Mouse (Mus musculus) macrophage (primary cell): ENCODE results near the gene Vat1l. TPM values are rescaled to one million over a fixed set of nuclear protein-coding genes. Genes with fewer than 3 reads are reported as not detected.

Experiments used
- H3K27ac ChIP-seq: fragments of 350-480 bp; formaldehyde crosslinking; 2 replicates; pipeline ENCODE4 v1.9.0; 2021
- H3K36me3 ChIP-seq: fragments of 350-480 bp; formaldehyde crosslinking; 2 replicates; pipeline ENCODE4 v1.9.0; 2021; ENCODE audit errors: inconsistent target
- H3K4me3 ChIP-seq: fragments of 350-480 bp; formaldehyde crosslinking; 2 replicates; pipeline ENCODE4 v1.9.0; 2021; ENCODE audit errors: inconsistent target
- H3K79me2 ChIP-seq: fragments of 350-480 bp; formaldehyde crosslinking; 2 replicates; pipeline ENCODE4 v1.9.0; 2021; ENCODE audit errors: inconsistent target
- WGBS: methylation state at CpG from one replicate; pipeline ENCODE4 v1.1.7; 2026; ENCODE audit warnings: inconsistent platforms; ENCODE audit not compliant: missing documents; 5-methylcytosine and 5-hydroxymethylcytosine counted together
- polyA plus RNA-seq: library from polyadenylated mRNA; stranded (reverse); fragments of 250-400 nt; gene quantifications from 3 replicates; pipeline ENCODE4 v1.2.4, GENCODE M21; 2018; ENCODE audit warnings: inconsistent platforms
- total RNA-seq, 78 experiments: library from RNA; depleted of rRNA; stranded (reverse); fragments of 250-400 nt; gene quantifications; 1 replicate in 9 of 78; 2 replicates in 24 of 78; 3 replicates in 43 of 78; 4 replicates in 2 of 78; pipeline ENCODE4 v1.2.4; 2018; ENCODE audit warnings: inconsistent platforms in 56 of 78

Vat1l gene
- under 1 TPM in 1 of 26 experiments, not detected in 25; 0.98 TPM for total RNA-seq (2018; cell fraction: chromatin; rRNA removed)
- total RNA-seq (2018; cell fraction: cytosol; rRNA removed), result not detected
- total RNA-seq (2018; cell fraction: nucleus; rRNA removed), result not detected
- polyA plus RNA-seq, result not detected in 3 replicates

DNA sequence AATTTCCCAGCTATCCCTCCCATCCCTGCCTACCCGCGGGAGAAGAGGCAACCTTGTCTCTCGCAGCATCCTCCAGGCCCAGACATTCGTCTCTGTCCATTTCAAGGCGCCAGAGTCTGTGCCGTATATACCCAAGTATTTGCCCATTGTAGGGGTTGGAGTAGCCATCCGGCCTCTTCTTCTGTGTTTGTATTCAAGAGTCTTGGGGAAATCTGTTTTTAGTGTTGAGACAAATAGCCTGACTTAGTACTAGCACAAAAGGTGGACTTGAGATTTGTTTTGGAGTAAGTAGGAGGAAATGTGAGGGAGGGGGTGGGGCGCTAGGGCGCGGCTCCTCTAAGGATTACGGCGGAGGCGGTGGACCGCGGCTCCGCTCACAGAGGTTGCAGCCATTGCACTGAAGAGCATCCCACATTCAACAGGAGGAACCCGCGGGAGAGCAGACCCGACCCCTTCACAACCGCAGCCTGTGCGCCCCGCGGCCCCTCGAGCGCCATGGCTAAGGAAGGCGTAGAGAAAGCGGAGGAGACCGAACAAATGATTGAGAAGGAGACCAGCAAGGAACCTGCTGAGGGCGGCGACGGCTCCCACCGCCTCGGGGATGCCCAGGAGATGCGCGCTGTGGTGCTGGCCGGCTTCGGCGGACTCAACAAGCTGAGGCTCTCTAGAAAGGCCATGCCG, at the start of gene Vat1l:
TSS of gene Vat1l (plus strand) at position 392 of the 681 bp plus-strand sequence.
- Histone ChIP-seq H3K27ac (no peak within 1 kb of the TSS), H3K79me2 (no peaks in the 10 kb centered on the region), H3K36me3 (no peaks in the 10 kb centered on the region), H3K4me3 (no peak within 1 kb of the TSS)
- 2% methylated on average over 39 of the region's 39 CpGs for WGBS

DNA sequence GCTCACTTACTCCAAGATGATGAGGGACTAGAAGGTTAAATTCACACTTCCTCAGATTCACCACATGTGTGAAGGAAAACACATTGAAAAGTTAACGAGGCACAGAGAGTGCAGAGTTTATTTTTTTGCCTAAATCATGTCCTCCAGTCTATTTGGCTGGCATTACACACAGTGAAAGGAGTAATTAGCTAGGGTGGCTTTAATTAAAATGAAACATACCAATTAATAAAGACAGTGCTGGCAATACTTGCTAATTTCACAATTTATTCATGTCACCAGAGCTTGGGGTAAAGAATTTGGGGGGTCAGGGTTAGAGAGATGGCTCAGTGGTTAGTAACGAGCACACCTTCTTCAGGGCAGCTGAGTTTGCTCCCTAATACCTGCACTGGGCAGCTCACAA, 46.8 kb upstream of the Vat1l start:
- 25% methylated on average over 1 of the region's 2 CpGs for WGBS
- Histone ChIP-seq H3K36me3 (no peaks in the 10 kb centered on the region), H3K27ac (no peak overlapping the region), H3K4me3 (no peak overlapping the region), H3K79me2 (no peaks in the 10 kb centered on the region)

DNA sequence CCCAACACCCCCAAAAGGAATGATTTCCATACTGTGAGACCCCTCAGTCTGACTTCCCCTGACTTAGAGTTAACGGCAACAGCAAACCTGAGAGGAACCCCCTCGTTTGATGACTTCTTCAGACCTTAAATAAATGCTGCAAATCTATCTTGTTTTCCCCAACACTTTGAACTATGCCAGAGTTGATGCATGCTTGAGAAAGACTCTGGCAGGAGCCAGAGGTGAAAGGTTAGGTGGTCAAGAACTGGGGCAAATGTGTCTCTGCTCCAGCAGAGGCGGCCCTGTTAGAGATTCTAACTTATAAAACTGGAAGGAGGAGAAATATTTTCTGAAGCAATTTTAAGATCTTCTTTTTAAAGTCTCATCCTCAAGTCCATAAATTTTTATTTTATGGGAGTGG, 45.7 kb upstream of the Vat1l start:
- H3K27ac ChIP-seq, result no peak overlapping the region
- H3K4me3 ChIP-seq, result no peak overlapping the region
- no peaks in the 10 kb centered on the region for H3K79me2 ChIP-seq
- WGBS, result 84% methylated on average over 3 of the region's 3 CpGs
- H3K36me3 ChIP-seq, result no peaks in the 10 kb centered on the region

DNA sequence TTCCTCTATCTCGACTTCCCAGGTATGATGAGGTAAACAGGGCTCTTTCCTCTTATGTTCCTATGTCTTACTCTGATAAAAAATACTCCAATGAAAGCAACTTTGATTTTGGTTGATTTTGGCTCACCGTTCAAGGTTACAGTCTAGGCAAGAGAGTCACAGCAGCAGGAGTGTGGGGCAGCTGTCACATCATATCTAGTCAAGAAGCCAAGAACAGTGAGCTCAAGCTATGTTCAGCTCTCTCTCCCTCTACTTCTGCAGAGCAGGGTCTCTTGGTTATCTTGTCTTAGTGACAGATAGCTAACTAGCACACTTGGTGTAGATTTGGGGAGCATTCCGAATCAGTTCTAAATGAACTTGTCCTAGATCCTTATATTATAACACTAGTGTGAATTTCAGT, 41.5 kb upstream of the Vat1l start:
- WGBS, result 82% methylated on average over 3 of the region's 3 CpGs
- H3K27ac ChIP-seq, result no peak overlapping the region
- no peaks in the 10 kb centered on the region for H3K79me2 ChIP-seq
- no peaks in the 10 kb centered on the region for H3K36me3 ChIP-seq
- no peak overlapping the region for H3K4me3 ChIP-seq

DNA sequence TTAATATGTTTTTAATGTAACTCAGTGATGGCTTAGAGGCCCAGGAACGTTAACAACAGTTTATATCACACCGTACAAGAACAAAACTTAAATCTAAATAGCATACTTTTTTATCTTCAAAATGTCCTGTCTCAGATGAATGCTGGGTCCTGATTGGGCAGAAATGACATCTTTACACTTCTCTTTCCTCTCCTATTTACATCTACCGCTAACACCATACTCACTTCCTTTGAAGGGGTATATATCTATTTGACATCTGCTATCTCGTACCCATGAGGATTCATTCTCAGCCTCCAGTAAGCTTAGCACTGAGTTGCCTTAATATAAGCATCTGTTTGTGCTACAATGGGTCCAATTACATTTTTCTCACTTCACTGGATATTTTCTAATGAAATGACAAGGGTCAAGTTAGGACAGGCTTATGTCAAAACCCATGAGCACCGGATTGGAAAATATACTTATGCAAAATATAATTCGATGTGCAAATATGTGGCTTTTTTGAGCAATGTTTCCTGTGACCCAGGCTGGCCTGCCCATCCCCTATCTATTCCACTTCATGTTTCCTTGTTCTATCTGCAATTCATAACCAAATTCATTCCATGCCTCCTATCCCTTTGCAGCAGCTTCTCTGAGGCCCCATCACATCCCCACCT, 40.8 kb upstream of the Vat1l start:
- no peaks in the 10 kb centered on the region for H3K79me2 ChIP-seq
- no peak overlapping the region for H3K4me3 ChIP-seq
- 68% methylated on average over 6 of the region's 6 CpGs for WGBS
- no peaks in the 10 kb centered on the region for H3K36me3 ChIP-seq
- no peak overlapping the region for H3K27ac ChIP-seq

DNA sequence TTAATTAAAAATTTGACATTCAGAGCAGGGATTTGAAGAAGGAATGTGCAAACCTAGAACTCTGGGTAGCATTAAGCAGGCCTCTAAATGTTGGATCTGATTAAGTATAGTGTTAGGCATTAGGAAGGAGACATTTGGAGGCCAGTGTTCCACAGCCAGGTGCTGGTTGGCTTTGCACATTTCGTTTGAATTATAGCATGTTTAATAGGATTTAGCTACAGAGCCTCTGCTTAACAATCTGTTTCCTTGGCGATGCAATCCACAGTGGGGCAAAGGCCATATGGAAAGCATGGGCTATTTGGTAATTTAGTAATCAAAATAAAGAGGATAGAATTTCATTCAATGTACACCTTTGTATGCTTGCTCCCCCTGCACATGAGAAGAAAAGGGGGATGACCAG, 39.7 kb upstream of the Vat1l start:
- no peak overlapping the region for H3K4me3 ChIP-seq
- no peaks in the 10 kb centered on the region for H3K79me2 ChIP-seq
- no peak overlapping the region for H3K27ac ChIP-seq
- H3K36me3 ChIP-seq, result no peaks in the 10 kb centered on the region
- 85% methylated on average over 2 of the region's 2 CpGs for WGBS

DNA sequence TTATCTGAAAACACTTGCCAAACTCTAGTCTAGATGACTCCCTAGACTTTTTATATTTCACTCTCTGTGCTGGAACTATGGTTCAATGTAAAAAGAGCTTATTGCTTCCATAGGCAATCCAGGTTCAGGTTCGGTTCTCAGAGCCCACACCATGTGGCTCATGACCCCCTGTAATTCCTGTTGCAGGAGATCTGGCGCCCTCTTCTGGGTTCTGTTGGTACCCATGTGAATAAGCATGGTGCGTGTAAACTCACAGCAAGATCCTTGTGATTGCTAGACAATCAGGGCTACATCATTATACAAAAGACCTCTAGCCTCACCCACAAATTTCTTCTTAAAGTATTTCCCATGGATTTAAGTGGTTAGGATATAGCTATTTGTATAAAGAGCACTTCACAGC, 28.7 kb upstream of the Vat1l start:
- WGBS, result 61% methylated on average over 2 of the region's 3 CpGs
- Histone ChIP-seq H3K79me2 (no peaks in the 10 kb centered on the region), H3K36me3 (no peaks in the 10 kb centered on the region), H3K27ac (no peak overlapping the region), H3K4me3 (no peak overlapping the region)

DNA sequence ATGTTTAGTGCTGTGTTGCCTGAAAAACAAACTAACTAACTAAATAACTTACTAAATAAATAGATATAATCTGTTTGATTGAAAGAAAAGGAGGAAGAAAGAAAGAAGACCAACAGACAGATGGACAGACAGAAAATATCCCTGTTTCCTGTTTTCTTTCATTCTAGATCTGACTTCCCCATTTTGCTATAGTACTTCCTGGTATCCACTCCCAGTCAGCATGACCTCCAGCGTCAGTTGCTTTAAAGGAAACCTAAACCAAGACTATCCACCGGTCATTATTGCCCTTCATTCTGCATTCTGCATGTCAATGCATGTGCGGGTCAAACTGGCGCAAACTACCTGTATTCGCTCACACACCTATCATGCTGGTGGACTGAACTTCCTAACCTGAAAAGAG, 12.1 kb upstream of the Vat1l start:
- no peak overlapping the region for H3K4me3 ChIP-seq
- H3K79me2 ChIP-seq, result no peaks in the 10 kb centered on the region
- no peaks in the 10 kb centered on the region for H3K36me3 ChIP-seq
- 50% methylated on average over 5 of the region's 5 CpGs for WGBS
- no peak overlapping the region for H3K27ac ChIP-seq

DNA sequence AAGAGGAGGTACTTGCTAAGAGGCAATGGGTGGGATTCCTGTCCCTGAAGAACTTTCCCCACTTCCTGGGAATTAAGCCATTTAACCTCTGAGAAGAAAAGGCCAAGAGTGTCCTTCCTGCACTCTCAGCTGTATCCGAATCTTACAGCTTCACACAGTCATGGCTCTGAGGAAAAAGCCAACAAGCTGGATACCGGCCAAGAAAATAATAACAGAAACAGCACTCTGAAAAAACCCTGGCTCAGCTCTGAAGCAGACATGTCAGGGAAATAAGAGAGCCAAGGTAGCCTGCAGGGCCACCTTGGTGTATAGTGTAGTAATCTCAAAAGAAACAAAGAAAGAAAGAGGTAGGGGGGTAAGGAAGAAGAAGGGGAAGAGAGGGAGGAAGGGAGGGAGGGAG, 6.4 kb upstream of the Vat1l start:
- 80% methylated on average over 2 of the region's 2 CpGs for WGBS
- no peak overlapping the region for H3K27ac ChIP-seq
- no peaks in the 10 kb centered on the region for H3K36me3 ChIP-seq
- H3K4me3 ChIP-seq, result no peak overlapping the region
- H3K79me2 ChIP-seq, result no peaks in the 10 kb centered on the region

DNA sequence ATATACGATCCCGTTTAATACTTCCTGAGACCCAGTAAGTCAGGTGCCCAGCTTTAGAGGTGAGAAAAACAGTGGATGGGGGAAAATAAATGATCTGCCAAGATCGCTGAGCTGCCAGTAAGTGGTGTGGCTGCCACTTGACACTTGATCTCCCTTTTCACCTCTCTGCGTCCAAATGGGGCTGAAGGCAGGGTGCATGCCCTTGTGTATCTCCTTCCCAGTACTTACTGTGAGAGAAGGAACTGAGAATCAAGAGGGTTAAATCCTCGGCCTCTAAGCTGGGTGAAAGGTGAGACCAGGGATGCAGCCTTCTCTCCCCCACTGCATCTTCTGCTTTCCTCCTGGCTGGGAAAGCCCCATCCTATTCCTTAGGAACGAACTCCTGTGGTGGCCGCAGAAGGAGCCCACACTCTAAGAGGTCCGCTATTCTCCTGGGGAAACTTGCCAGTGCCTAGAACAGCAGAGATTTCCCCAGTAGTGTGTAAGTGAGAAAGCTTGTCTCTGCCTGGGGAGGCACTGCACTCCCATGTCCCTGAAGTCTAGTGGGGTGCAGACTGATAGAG, 1.1 kb downstream of the Vat1l start:
- Histone ChIP-seq H3K79me2 (no peaks in the 10 kb centered on the region), H3K36me3 (no peaks in the 10 kb centered on the region), H3K4me3 (no peak overlapping the region), H3K27ac (no peak overlapping the region)
- 4% methylated on average over 8 of the region's 8 CpGs for WGBS

DNA sequence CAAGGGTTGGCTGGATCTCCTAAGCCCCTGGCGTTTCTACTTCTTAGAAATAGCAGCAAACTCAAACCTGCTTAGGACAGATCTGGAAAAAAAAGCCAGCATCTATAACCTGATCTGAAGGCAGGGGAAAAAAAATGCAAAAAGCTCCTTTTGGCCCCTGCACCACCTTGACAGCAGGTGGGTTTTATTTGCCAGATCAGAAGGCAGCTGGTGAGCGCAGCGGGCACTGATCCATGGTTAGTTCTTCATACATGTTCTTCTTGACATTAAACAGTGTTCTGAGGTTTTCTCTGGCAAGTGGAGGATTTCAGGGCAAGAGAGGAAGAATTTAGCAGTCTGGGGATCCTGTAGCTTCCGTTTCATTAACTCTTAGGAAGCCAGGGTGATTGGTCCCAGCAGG, 1.6 kb downstream of the Vat1l start:
- no peaks in the 10 kb centered on the region for H3K79me2 ChIP-seq
- H3K4me3 ChIP-seq, result no peak overlapping the region
- WGBS, result 35% methylated on average over 4 of the region's 4 CpGs

DNA sequence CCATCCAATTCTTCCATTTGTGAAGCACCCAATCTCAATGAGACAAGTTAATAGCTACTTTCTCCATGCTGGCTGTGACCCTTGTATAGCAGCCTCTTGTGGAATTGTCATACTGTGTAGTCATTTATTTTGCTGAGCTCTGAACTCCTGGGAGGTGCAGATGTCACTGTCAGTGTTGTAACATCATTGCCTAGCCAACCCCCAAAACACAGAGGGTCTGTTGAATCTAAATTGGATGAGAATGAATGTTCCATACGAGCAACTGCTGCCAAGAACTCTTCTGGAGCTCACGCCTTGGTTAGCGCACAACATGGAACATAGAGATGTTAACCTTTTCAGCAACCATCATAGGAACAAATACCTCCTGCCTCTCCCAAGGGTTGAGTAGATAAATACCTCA, 15.4 kb downstream of the Vat1l start:
- WGBS, result 92% methylated on average over 3 of the region's 3 CpGs
- H3K4me3 ChIP-seq, result no peak overlapping the region
- H3K27ac ChIP-seq, result no peak overlapping the region
- no peaks in the 10 kb centered on the region for H3K79me2 ChIP-seq
- no peaks in the 10 kb centered on the region for H3K36me3 ChIP-seq

More for the DNA sequence above, 1.6 kb downstream of the Vat1l start:
- H3K27ac ChIP-seq, result no peak overlapping the region
- no peaks in the 10 kb centered on the region for H3K36me3 ChIP-seq

DNA sequence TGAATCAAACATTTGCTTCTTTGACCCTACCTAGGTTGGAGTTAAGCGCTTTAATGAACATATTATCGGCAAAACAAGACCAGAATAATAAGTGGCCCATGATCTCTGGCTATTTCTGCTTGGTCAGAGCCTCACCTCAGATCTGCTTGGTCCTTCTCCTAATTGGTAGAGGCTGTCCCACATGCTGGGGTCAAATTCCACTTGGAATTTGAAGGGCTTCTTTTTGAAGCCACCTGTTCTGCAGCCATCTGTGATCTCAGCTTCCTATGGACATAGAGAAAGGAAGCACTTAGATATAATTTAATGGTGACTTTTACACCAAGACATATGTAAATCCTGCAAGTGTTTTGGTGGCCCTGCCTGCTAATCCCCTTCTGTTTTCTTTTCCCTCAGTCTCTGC, 16.6 kb downstream of the Vat1l start:
- no peaks in the 10 kb centered on the region for H3K36me3 ChIP-seq
- 95% methylated on average over 2 of the region's 2 CpGs for WGBS
- no peak overlapping the region for H3K27ac ChIP-seq
- no peaks in the 10 kb centered on the region for H3K79me2 ChIP-seq
- no peak overlapping the region for H3K4me3 ChIP-seq

DNA sequence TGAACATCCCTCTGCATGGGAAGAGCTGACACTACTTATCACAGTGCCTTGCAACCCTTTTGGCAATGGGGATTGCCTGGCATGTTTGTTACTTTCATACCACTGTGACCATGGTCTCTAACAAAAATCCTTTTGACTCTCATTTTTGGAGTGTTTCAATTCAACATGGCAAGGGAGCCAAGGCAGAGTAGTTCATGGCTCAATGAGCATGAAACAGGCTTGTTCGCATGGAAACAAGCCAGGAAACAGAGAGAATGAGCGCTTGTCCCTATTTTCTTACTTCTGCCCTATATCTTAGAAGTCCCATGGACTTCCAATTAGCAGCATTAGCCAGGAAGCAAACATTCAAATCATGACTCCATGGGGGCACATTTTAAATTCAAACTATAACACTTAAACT, 18.6 kb downstream of the Vat1l start:
- no peaks in the 10 kb centered on the region for H3K36me3 ChIP-seq
- WGBS, result 82% methylated on average over 2 of the region's 2 CpGs
- no peaks in the 10 kb centered on the region for H3K79me2 ChIP-seq
- no peak overlapping the region for H3K27ac ChIP-seq
- no peak overlapping the region for H3K4me3 ChIP-seq

DNA sequence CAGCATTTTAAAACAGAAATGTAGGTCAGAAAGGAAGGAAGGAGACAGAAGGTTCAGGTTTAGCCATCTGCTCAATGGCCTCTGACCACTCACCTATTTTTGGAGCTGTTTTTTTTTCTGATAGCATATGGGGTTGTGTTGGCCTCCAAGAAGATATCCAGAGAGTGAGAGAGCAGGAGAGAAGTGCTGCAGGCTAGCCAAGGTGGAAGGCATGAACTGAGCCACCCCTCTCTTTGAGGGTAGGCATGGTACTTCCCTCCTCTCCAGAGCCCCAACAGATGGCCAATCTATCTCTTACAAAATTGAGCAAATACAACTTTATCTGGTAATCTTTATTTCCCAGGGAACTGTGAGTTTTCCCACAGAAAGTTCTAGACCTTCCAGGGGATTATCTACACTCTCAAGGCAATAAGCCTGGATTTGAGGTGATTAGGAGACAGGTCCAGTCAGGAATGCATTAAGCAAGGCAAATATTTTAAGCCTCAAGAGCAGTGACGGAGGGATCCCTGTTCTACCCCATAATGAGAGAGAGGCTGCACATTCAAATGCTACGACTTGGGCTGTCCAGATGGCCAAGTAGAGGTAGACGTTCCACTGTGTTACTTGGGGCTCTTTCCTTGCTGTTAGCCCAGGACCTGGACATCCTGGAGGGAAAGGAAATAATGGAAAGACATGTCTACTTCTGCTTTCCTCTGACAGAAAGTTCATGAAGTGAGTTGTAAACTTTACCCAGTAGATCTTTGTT, 46.1 kb downstream of the Vat1l start:
- WGBS, result 83% methylated on average over 3 of the region's 3 CpGs
- H3K4me3 ChIP-seq, result no peak overlapping the region
- H3K36me3 ChIP-seq, result no peaks in the 10 kb centered on the region
- no peak overlapping the region for H3K27ac ChIP-seq
- H3K79me2 ChIP-seq, result no peaks in the 10 kb centered on the region
